Mouse (Mus musculus) heart, embryonic 13.5 days (tissue): ENCODE data around the gene Lst1. TPM values are rescaled to one million over a fixed set of nuclear protein-coding genes. Genes with fewer than 3 reads are reported as not detected.

ENCODE experiments used
- ATAC-seq: fragments of 200-750 bp; cut with Nextera tagmentation; 2 replicates; pipeline ENCODE4 v1.8.0; 2017; ENCODE audit warnings: moderate TSS enrichment; ENCODE audit not compliant: insufficient number of reproducible peaks, low FRiP score, low TSS enrichment; ENCODE audit errors: extremely low read depth
- H3K27ac ChIP-seq: fragments of 300-500 bp; sonication (generic); replicated peaks from 2 replicates; pipeline ENCODE4 v1.5.1; 2015; ENCODE audit warnings: moderate library complexity, mild to moderate bottlenecking, inconsistent platforms
- H3K27me3 ChIP-seq: fragments of 300-500 bp; sonication (generic); replicated peaks from 2 replicates; pipeline ENCODE4 v1.6.1; 2015; ENCODE audit warnings: mild to moderate bottlenecking, inconsistent platforms
- H3K36me3 ChIP-seq: fragments of 300-500 bp; sonication (generic); 2 replicates; pipeline ENCODE4 v1.6.1; 2015; ENCODE audit warnings: mild to moderate bottlenecking, inconsistent platforms
- H3K4me1 ChIP-seq: fragments of 300-500 bp; sonication (generic); 2 replicates; pipeline ENCODE4 v1.6.1; 2015; ENCODE audit warnings: inconsistent platforms
- H3K4me2 ChIP-seq: fragments of 300-500 bp; sonication (generic); 2 replicates; pipeline ENCODE4 v1.6.1; 2015; ENCODE audit warnings: inconsistent platforms, mild to moderate bottlenecking, moderate library complexity
- H3K4me3 ChIP-seq: fragments of 300-500 bp; sonication (generic); 2 replicates; pipeline ENCODE4 v1.5.1; 2015; ENCODE audit warnings: moderate library complexity, mild to moderate bottlenecking, inconsistent platforms
- H3K9ac ChIP-seq: fragments of 300-500 bp; sonication (generic); 2 replicates; pipeline ENCODE4 v1.6.1; 2015; ENCODE audit warnings: inconsistent platforms, mild to moderate bottlenecking, moderate library complexity
- H3K9me3 ChIP-seq: fragments of 300-500 bp; sonication (generic); 2 replicates; pipeline ENCODE4 v1.6.1; 2016; ENCODE audit warnings: inconsistent platforms
- WGBS: fragments of 180-500 bp; shearing (Covaris S2); methylation state at CpG from one replicate; pipeline ENCODE4 v1.1.7; 2015; ENCODE audit warnings: mixed read lengths; 5-methylcytosine and 5-hydroxymethylcytosine counted together
- polyA plus RNA-seq: library from polyadenylated mRNA; unstranded; fragments of >200 nt; fragmentation: Nextera tagmentation; extraction: Ambion mirVana; gene quantifications from 2 replicates; pipeline ENCODE4 v1.2.1, GENCODE M21; 2015

Lst1 gene
- polyA plus RNA-seq, 1 experiment from 2014 or later, result 9.9 TPM

GRCm38 (mm10) chr17:35205380-35205769, 17.1 kb upstream of the Lst1 start:
- Histone ChIP-seq H3K4me2 (peak overlapping the region; percentile 3; the same call in 1 of the 2 replicates), H3K27me3 (peaks cover 59% of the 10 kb centered on the region), H3K9ac (no peak overlapping the region; the same call in 1 of the 2 replicates), H3K9me3 (no peaks in the 10 kb centered on the region), H3K36me3 (no peaks in the 10 kb centered on the region), H3K4me3 (no peak overlapping the region), H3K27ac (no peak overlapping the region), H3K4me1 (peaks cover 6% of the 10 kb centered on the region)
- 37% methylated on average over 10 of the region's 10 CpGs for WGBS
- ATAC-seq, result no peak

- no peak within 1 kb of the TSS for H3K4me3 ChIP-seq
- peaks cover 6% of the 10 kb centered on the region for H3K4me1 ChIP-seq
- 26% methylated on average over 20 of the region's 20 CpGs for WGBS
- no peaks in the 10 kb centered on the region for H3K9me3 ChIP-seq
- peak within 1 kb of the TSS; percentile 19; the same call in 1 of the 2 replicates for H3K9ac ChIP-seq
- no peak within 1 kb of the TSS for H3K27ac ChIP-seq
- H3K36me3 ChIP-seq, result no peaks in the 10 kb centered on the region
- peaks cover 66% of the 10 kb centered on the region for H3K27me3 ChIP-seq
- ATAC-seq, result no peak
- peak within 1 kb of the TSS; percentile 3 for H3K4me2 ChIP-seq
Observed at GRCm38 (mm10) chr17:35204494-35205379, 16.5 kb upstream of the Lst1 start, which contains the start of gene Lta. TSS of gene Lta (minus strand) at chr17:35205351.

DNA sequence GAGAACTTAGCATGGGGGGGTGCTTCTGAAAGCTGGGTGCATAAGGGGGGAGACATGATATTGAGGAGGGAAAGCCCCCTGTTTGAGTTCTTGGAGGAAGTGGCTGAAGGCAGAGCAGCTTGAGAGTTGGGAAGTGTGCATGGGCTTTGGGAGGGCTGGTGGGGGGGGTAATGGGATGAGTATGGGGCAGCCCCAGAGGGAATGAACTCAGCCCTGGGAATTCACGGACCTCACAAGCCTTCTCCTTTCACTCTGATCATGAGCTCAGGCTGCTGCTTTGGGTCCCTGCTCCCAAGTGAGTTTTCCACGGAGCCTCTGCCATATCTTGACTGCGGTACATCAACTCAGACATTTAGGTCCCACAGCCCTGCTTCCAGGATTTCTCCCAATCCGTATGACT, 14.2 kb upstream of the Lst1 start:
- H3K4me2 ChIP-seq, result no peak overlapping the region
- ATAC-seq, result no peak

GRCm38 (mm10) chr17:35201787-35202186, 13.5 kb upstream of the Lst1 start, which contains the start of gene Tnf:
TSS of gene Tnf (minus strand) at chr17:35202007.
- peak within 1 kb of the TSS; percentile 37; the same call in 1 of the 2 replicates for H3K9ac ChIP-seq
- H3K9me3 ChIP-seq, result no peaks in the 10 kb centered on the region
- peak within 1 kb of the TSS; percentile 22; the same call in 1 of the 2 replicates for H3K4me2 ChIP-seq
- ATAC-seq, result no peak
- H3K36me3 ChIP-seq, result no peaks in the 10 kb centered on the region
- peaks cover 6% of the 10 kb centered on the region for H3K4me1 ChIP-seq
- peaks cover 91% of the 10 kb centered on the region for H3K27me3 ChIP-seq
- peak within 1 kb of the TSS; percentile 21 for H3K4me3 ChIP-seq
- 30% methylated on average over 13 of the region's 13 CpGs for WGBS
- no peak within 1 kb of the TSS for H3K27ac ChIP-seq

More for the DNA sequence above, 14.2 kb upstream of the Lst1 start:
- H3K27me3 ChIP-seq, result peaks cover 85% of the 10 kb centered on the region
- H3K9me3 ChIP-seq, result no peaks in the 10 kb centered on the region
- WGBS, result 69% methylated on average over 4 of the region's 4 CpGs
- H3K4me1 ChIP-seq, result peaks cover 6% of the 10 kb centered on the region
- no peak overlapping the region for H3K9ac ChIP-seq
- no peak overlapping the region for H3K27ac ChIP-seq
- H3K36me3 ChIP-seq, result no peaks in the 10 kb centered on the region
- no peak overlapping the region for H3K4me3 ChIP-seq

DNA sequence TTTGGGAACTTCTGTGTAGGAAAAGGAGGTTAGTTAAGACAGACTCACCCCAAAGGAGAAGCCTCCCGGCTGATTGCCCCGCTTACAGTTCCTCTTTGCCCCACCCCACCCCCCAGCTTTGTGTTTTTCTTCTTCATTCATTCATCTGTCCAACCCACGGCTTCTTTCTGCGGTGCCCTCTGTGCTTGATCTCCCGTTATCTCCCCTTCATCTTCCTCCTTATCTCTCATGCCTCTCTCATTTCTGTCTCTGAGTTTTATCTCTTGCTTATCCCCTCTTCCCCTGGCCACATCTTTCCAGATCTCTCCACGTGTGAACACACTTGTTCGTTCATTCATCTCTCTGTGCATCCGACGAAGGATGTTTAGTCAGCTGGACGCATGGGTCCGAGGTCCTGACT, 12.9 kb upstream of the Lst1 start:
- H3K4me2 ChIP-seq, result 0 out of 2 replicates have a peak overlapping the region, but pooled peaks have one; percentile 22
- 45% methylated on average over 11 of the region's 11 CpGs for WGBS

GRCm38 (mm10) chr17:35200398-35200797, 12.2 kb upstream of the Lst1 start:
- peak overlapping the region; percentile 22; the same call in 1 of the 2 replicates for H3K4me2 ChIP-seq

More for the DNA sequence above, 12.9 kb upstream of the Lst1 start:
- Histone ChIP-seq H3K27me3 (peaks cover 97% of the 10 kb centered on the region), H3K4me3 (peak overlapping the region; percentile 21; the same call in 1 of the 2 replicates), H3K27ac (no peak overlapping the region), H3K9me3 (no peaks in the 10 kb centered on the region), H3K36me3 (no peaks in the 10 kb centered on the region), H3K4me1 (peaks cover 12% of the 10 kb centered on the region), H3K9ac (no peak overlapping the region)
- no peak for ATAC-seq

GRCm38 (mm10) chr17:35198946-35199345, 10.7 kb upstream of the Lst1 start:
- ATAC-seq, result no peak
- no peak overlapping the region for H3K9ac ChIP-seq
- peaks cover 100% of the 10 kb centered on the region for H3K27me3 ChIP-seq
- H3K4me3 ChIP-seq, result no peak overlapping the region
- H3K4me1 ChIP-seq, result peaks cover 23% of the 10 kb centered on the region
- H3K36me3 ChIP-seq, result no peaks in the 10 kb centered on the region
- no peak overlapping the region for H3K4me2 ChIP-seq
- WGBS, result 35% methylated on average over 8 of the region's 8 CpGs
- H3K27ac ChIP-seq, result no peak overlapping the region
- H3K9me3 ChIP-seq, result no peaks in the 10 kb centered on the region

More at GRCm38 (mm10) chr17:35200398-35200797, 12.2 kb upstream of the Lst1 start:
- Histone ChIP-seq H3K9me3 (no peaks in the 10 kb centered on the region), H3K9ac (no peak overlapping the region), H3K27me3 (peaks cover 99% of the 10 kb centered on the region), H3K4me3 (no peak overlapping the region), H3K36me3 (no peaks in the 10 kb centered on the region), H3K27ac (no peak overlapping the region), H3K4me1 (peaks cover 19% of the 10 kb centered on the region)
- ATAC-seq, result no peak
- WGBS, result 72% methylated on average over 11 of the region's 11 CpGs

GRCm38 (mm10) chr17:35198029-35198428, 9.8 kb upstream of the Lst1 start:
- WGBS, result 62% methylated on average over 7 of the region's 7 CpGs
- H3K9ac ChIP-seq, result no peak overlapping the region
- H3K4me3 ChIP-seq, result no peak overlapping the region

DNA sequence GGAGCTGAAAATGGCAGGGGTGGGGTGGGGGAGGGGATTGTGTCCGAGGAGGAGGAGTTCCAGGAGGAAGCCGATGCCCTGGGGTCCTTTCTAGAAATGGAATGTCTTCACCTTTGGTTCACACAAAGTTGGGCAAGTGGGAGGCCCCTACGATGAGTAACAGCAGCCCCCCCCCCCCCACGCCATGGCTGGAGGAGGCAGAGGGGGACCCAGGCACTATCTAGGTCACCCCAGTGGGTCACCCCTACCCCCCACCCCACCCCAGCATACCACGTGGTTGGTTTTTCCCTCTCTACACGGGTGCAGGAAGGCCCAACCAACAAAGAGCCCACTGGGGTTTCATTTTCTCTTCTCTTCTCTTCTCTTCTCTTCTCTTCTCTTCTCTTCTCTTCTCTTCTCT, 8.9 kb upstream of the Lst1 start:
- H3K36me3 ChIP-seq, result no peaks in the 10 kb centered on the region
- no peak overlapping the region for H3K4me3 ChIP-seq
- ATAC-seq, result no peak
- 47% methylated on average over 6 of the region's 6 CpGs for whole genome bisulfite sequencing
- peaks cover 91% of the 10 kb centered on the region for H3K27me3 ChIP-seq
- H3K4me2 ChIP-seq, result no peak overlapping the region
- no peak overlapping the region for H3K27ac ChIP-seq
- no peaks in the 10 kb centered on the region for H3K9me3 ChIP-seq
- peaks cover 24% of the 10 kb centered on the region for H3K4me1 ChIP-seq
- H3K9ac ChIP-seq, result no peak overlapping the region

More at GRCm38 (mm10) chr17:35198029-35198428, 9.8 kb upstream of the Lst1 start:
- peaks cover 100% of the 10 kb centered on the region for H3K27me3 ChIP-seq
- ATAC-seq, result no peak
- H3K4me2 ChIP-seq, result no peak overlapping the region
- peaks cover 24% of the 10 kb centered on the region for H3K4me1 ChIP-seq
- H3K27ac ChIP-seq, result no peak overlapping the region
- H3K36me3 ChIP-seq, result no peaks in the 10 kb centered on the region
- H3K9me3 ChIP-seq, result no peaks in the 10 kb centered on the region

GRCm38 (mm10) chr17:35196321-35196641, 8.0 kb upstream of the Lst1 start:
- Histone ChIP-seq H3K27ac (no peak overlapping the region), H3K27me3 (peaks cover 82% of the 10 kb centered on the region), H3K4me2 (peak overlapping the region; percentile 81), H3K4me3 (peak overlapping the region; percentile 52), H3K36me3 (no peaks in the 10 kb centered on the region), H3K4me1 (peaks cover 24% of the 10 kb centered on the region), H3K9me3 (no peaks in the 10 kb centered on the region), H3K9ac (peak overlapping the region; percentile 78)
- no peak for ATAC-seq
- WGBS, result 33% methylated on average over 9 of the region's 9 CpGs

DNA sequence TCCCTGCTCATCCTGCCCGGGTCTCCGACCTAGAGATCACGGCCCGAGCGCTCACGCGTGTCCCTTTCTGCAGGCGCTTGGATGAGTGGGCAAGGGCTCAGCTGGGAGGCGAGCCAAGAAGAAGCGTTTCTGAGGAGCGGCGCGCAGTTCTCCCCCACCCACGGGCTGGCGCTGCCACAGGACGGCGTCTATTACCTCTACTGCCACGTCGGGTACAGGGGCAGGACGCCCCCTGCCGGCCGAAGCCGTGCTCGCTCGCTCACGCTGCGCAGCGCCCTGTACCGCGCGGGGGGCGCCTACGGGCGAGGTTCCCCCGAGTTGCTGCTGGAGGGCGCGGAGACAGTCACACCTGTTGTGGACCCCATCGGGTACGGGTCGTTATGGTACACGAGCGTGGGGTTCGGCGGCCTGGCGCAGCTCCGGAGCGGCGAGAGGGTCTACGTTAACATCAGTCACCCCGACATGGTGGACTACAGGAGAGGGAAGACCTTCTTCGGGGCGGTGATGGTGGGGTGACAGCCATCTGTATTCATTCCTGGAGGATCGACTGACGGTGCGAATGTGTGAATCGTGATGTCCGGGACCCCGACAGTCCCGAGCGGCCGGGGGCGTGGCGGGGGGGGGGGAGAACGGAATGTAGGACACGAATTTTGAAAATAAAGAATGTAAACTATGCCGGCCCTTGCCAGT, 7.5 kb upstream of the Lst1 start:
- Histone ChIP-seq H3K4me1 (peaks cover 24% of the 10 kb centered on the region), H3K9me3 (no peaks in the 10 kb centered on the region), H3K4me2 (peak overlapping the region; percentile 81), H3K27me3 (peaks cover 77% of the 10 kb centered on the region), H3K9ac (peak overlapping the region; percentile 78), H3K4me3 (peak overlapping the region; percentile 52), H3K27ac (no peak overlapping the region), H3K36me3 (no peaks in the 10 kb centered on the region)
- peak; percentile 72 for ATAC-seq
- 1% methylated on average over 66 of the region's 66 CpGs for WGBS
